In the genomic region with DNA sequence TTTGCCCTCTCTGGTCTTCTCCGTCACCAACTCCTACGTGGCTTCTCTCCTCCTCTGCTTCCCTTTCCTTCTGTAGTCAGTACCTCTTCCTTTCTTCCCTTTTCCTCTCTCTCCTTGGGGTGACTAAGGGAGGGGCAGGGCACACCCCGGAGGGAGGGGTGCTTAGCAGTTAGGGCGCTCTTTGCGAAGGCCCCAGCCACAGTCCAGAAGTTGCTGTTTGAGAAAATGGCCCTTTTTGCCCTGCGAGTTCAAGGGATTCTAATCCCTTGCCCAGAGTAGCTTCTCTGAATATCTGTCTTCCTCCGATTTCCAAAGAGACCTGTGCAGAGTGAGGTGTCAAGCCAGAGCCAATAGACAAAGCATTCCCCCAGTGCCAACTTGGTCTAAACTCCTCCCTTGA, we compare ENCODE assay signal across 13 mouse cellular contexts. TPM values are rescaled to one million over a fixed set of nuclear protein-coding genes. Genes with fewer than 3 reads are reported as not detected.
DNase-seq lines count a peak whose midpoint lies in the region; ATAC-seq and TF ChIP-seq lines count a peak whose summit lies in the region.
"Had no signal": no experiment of that assay in that cellular context is flagged by ENCODE, and none has a peak within 500 bp of the region (broad histone marks: within the 10 kb centered on the region; RNA-seq: fewer than 3 reads in every experiment).

A gene (minus strand): TSS at position 101 of the 400 bp plus-strand sequence.

- H3K27ac ChIP-seq in intestine, embryonic 15.5 days, result 0 out of 2 replicates have a peak within 1 kb of the TSS, but pooled peaks have one; percentile 13
- no peak within 1 kb of the TSS for H3K27ac ChIP-seq in intestine, embryonic 16.5 days (ENCODE audit: low read length)
- H3K27ac ChIP-seq in brown adipose tissue, adult 24 weeks (replicated peaks; ENCODE audit: low read depth, low read length), result peak within 1 kb of the TSS; percentile 60
- peak within 1 kb of the TSS; percentile 65 for H3K27ac ChIP-seq in liver, embryonic 15.5 days (replicated peaks)

- H3K9me3 ChIP-seq in intestine, embryonic 15.5 days, result no peaks in the 10 kb centered on the region
- no peaks in the 10 kb centered on the region for H3K9me3 ChIP-seq in intestine, embryonic 16.5 days (ENCODE audit: control insufficient read depth, low read length)
- peaks cover 8% of the 10 kb centered on the region; the same call in 1 of the 2 replicates for H3K9me3 ChIP-seq in E14TG2a.4 (ENCODE audit: low read length)
- no peaks in the 10 kb centered on the region for H3K9me3 ChIP-seq in liver, embryonic 15.5 days (replicated peaks)

- no peak for ATAC-seq in intestine, embryonic 15.5 days
- ATAC-seq in intestine, embryonic 16.5 days, result no peak
- no peak for ATAC-seq in liver, embryonic 15.5 days (ENCODE audit: insufficient read depth)
- ATAC-seq in cerebellum, adult (ENCODE audit: insufficient number of reproducible peaks, low FRiP score, low TSS enrichment), result no peak
- ATAC-seq: intestine, postnatal 0 days had no signal

- no peak for TF ChIP-seq CTCF in E14TG2a.4 (conservative IDR thresholded peaks at IDR 0.05; ENCODE audit: low read length)

- no peak within 1 kb of the TSS for H3K9ac ChIP-seq in intestine, embryonic 15.5 days
- H3K9ac ChIP-seq in intestine, embryonic 16.5 days (ENCODE audit: low read depth, low read length), result no peak within 1 kb of the TSS
- peak within 1 kb of the TSS; percentile 8; the same call in 1 of the 2 replicates for H3K9ac ChIP-seq in liver, embryonic 15.5 days

- no peaks in the 10 kb centered on the region for H3K36me3 ChIP-seq in intestine, embryonic 15.5 days
- H3K36me3 ChIP-seq in intestine, embryonic 16.5 days (ENCODE audit: control insufficient read depth, insufficient read depth, low read length), result no peaks in the 10 kb centered on the region
- H3K36me3 ChIP-seq in E14TG2a.4 (ENCODE audit: insufficient read depth, low read length), result no peaks in the 10 kb centered on the region
- no peaks in the 10 kb centered on the region for H3K36me3 ChIP-seq in liver, embryonic 15.5 days (replicated peaks)

- H3K4me3 ChIP-seq in intestine, embryonic 15.5 days (replicated peaks), result no peak within 1 kb of the TSS
- no peak within 1 kb of the TSS for H3K4me3 ChIP-seq in intestine, embryonic 16.5 days (ENCODE audit: low read length)
- peak within 1 kb of the TSS; percentile 71 for H3K4me3 ChIP-seq in E14TG2a.4 (replicated peaks; ENCODE audit: low read length)
- H3K4me3 ChIP-seq in brown adipose tissue, adult 24 weeks (ENCODE audit: insufficient read depth, low read depth, low read length), result no peak within 1 kb of the TSS
- peak within 1 kb of the TSS; percentile 32 for H3K4me3 ChIP-seq in liver, embryonic 15.5 days (replicated peaks)

- no peak within 1 kb of the TSS for H3K4me2 ChIP-seq in intestine, embryonic 15.5 days (replicated peaks)
- no peak within 1 kb of the TSS for H3K4me2 ChIP-seq in intestine, embryonic 16.5 days (ENCODE audit: low read depth, low read length)
- H3K4me2 ChIP-seq in liver, embryonic 15.5 days, result peak within 1 kb of the TSS; percentile 13; the same call in 1 of the 2 replicates

- 91% methylated on average over 7 of the region's 7 CpGs for WGBS in intestine, embryonic 15.5 days
- 78% methylated on average over 7 of the region's 7 CpGs for WGBS in intestine, embryonic 16.5 days
- WGBS in liver, embryonic 15.5 days (ENCODE audit: insufficient replicate concordance), result 56% methylated on average over 7 of the region's 7 CpGs

- H3K27me3 ChIP-seq in intestine, embryonic 15.5 days (replicated peaks), result no peaks in the 10 kb centered on the region
- H3K27me3 ChIP-seq in intestine, embryonic 16.5 days (replicated peaks; ENCODE audit: control insufficient read depth, insufficient read depth, low read length), result no peaks in the 10 kb centered on the region
- H3K27me3 ChIP-seq in E14TG2a.4 (ENCODE audit: insufficient read depth, low read length), result peaks cover 43% of the 10 kb centered on the region
- peaks cover 72% of the 10 kb centered on the region for H3K27me3 ChIP-seq in liver, embryonic 15.5 days

- DNase-seq in right cerebral cortex, postnatal 25 days, result no peak
- no peak for DNase-seq in spleen, postnatal 36 days (ENCODE audit: low spot score in 2 of 2)
- DNase-seq: thymus, postnatal 14 days had no signal

- H3K4me1 ChIP-seq in intestine, embryonic 15.5 days (replicated peaks), result 0 out of 2 replicates have a peak, but pooled peaks cover 2% of the 10 kb centered on the region
- peaks cover 7% of the 10 kb centered on the region for H3K4me1 ChIP-seq in intestine, embryonic 16.5 days (ENCODE audit: control insufficient read depth, insufficient read depth, low read length)
- peaks cover 46% of the 10 kb centered on the region for H3K4me1 ChIP-seq in E14TG2a.4 (replicated peaks; ENCODE audit: low read depth, low read length)
- H3K4me1 ChIP-seq in brown adipose tissue, adult 24 weeks (ENCODE audit: control insufficient read depth, insufficient read depth, insufficient read length, low read length), result no peaks in the 10 kb centered on the region
- H3K4me1 ChIP-seq in liver, embryonic 15.5 days (replicated peaks), result peaks cover 23% of the 10 kb centered on the region

RNA-seq across cellular contexts. Expression of the gene that starts here (rescaled TPM):
- polyA plus RNA-seq in intestine, embryonic 15.5 days (2015; fragmentation: Nextera tagmentation; extraction: Ambion mirVana), result 0.19 and 0.21 TPM in 2 replicates
- 0.28 TPM in 1 of 2 replicates, not detected in the other for polyA plus RNA-seq in intestine, embryonic 16.5 days (2015; fragmentation: Nextera tagmentation; extraction: Ambion mirVana)
- not detected in 2 replicates for polyA plus RNA-seq in brown adipose tissue, adult 24 weeks (2012; ENCODE audit: insufficient read depth, insufficient read length, missing spikeins)
- 10.6 and 12.6 TPM in 2 replicates for polyA plus RNA-seq in liver, embryonic 15.5 days (2015; fragmentation: Nextera tagmentation; extraction: Ambion mirVana)
- polyA plus RNA-seq: C2C12; frontal cortex, adult 2 months; intestine, postnatal 0 days; neural tube, embryonic 14.5 days had no signal

Comparison
In these comparisons a context has a peak if more than half of its experiments do, and no peak if none do; other contexts are left out.
1. H3K4me3 ChIP-seq: peak in E14TG2a.4 (single experiment) and liver, embryonic 15.5 days (single experiment); none in intestine, embryonic 15.5 days (single experiment), intestine, embryonic 16.5 days (single experiment) and brown adipose tissue, adult 24 weeks (single experiment).